Mouse (Mus musculus): Measurements from ENCODE around the gene Hdac7. TPM values are rescaled to one million over a fixed set of nuclear protein-coding genes. Genes with fewer than 3 reads are reported as not detected.

The Hdac7 gene
- polyA plus RNA-seq, 2 experiments = 4.7 to 8.6 TPM

DNA sequence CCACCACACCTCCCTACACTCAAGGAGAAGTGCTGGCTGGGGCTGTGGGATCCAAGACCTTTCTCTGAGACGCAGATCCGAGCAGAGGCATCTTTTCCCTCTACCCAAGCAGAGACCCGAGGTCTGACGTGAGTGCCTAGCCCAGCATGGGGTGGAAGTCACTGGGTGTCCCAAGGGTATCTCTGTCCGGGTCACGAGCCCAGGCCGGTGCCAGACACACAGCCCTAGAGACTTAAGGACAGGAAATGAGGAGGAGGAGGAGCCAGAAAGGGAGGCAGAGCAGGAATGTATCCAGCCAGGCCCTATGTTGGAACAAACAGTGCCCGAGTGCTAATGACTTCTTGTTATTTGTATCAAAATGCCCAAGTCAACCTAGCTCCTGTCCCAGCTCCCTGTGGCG, 81.6 kb downstream of the Hdac7 start:
- H3K27me3 ChIP-seq (ENCODE audit: control insufficient read depth, insufficient read depth, low read length) = peaks cover 21% of the 10 kb centered on the region
- no peak for TF ChIP-seq EP300 (IDR thresholded peaks at IDR 0.05; ENCODE audit: low read depth)
- TF ChIP-seq CTCF (IDR thresholded peaks at IDR 0.05; ENCODE audit: low read depth) = no peak
- no peak overlapping the region for H3K4me2 ChIP-seq (ENCODE audit: low read depth)
- no peak overlapping the region for H3K9ac ChIP-seq (replicated peaks)
- no peaks in the 10 kb centered on the region for H3K36me3 ChIP-seq (replicated peaks; ENCODE audit: control insufficient read depth, insufficient read depth, low read depth)
- H3K27ac ChIP-seq = no peak overlapping the region
- ATAC-seq (ENCODE audit: insufficient read depth) (no peak), DNase-seq (ENCODE audit: low read depth in 3 of 3, low spot score in 3 of 3) (no peak)
- H3K4me1 ChIP-seq (replicated peaks; ENCODE audit: control insufficient read depth in 2 of 2, insufficient read depth in 2 of 2, low read length in 1 of 2) = no peaks in the 10 kb centered on the region
- 58% methylated on average over 9 of the region's 9 CpGs for WGBS (ENCODE audit: insufficient replicate concordance)
- H3K9me3 ChIP-seq (ENCODE audit: control insufficient read depth, low read length) = no peaks in the 10 kb centered on the region
- H3K4me3 ChIP-seq (ENCODE audit: insufficient read depth in 1 of 2, low read depth in 2 of 2, low read length in 2 of 2) = no peak overlapping the region

DNA sequence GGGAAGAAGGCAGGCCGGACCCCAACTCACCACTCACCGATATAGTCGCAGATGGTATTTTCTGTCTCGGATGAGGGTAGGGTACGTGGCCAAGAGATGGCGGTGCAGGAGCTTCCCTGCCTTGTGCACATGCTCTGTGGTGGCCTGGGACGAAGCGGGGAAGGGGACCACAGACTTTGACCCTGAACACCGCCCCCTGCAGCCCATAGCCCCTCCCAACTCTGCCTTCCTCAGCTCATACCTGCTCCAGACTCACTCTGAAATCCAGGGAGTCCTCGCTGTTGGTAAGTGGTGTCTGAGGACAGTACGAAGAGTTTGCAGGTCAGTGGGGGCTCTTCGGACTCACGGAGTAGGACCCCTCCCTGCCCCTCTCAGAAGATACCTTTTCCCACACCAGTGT, 82.9 kb downstream of the Hdac7 start:
- Histone ChIP-seq H3K27ac (no peak overlapping the region), H3K4me3 (ENCODE audit: insufficient read depth in 1 of 2, low read depth in 2 of 2, low read length in 2 of 2) (no peak overlapping the region), H3K9ac (replicated peaks) (no peak overlapping the region), H3K9me3 (ENCODE audit: control insufficient read depth, low read length) (no peaks in the 10 kb centered on the region), H3K27me3 (ENCODE audit: control insufficient read depth, insufficient read depth, low read length) (peaks cover 8% of the 10 kb centered on the region), H3K4me1 (replicated peaks; ENCODE audit: control insufficient read depth in 2 of 2, insufficient read depth in 2 of 2, low read length in 1 of 2) (no peaks in the 10 kb centered on the region), H3K4me2 (ENCODE audit: low read depth) (no peak overlapping the region; the same call in 1 of the 2 replicates), H3K36me3 (replicated peaks; ENCODE audit: control insufficient read depth, insufficient read depth, low read depth) (no peaks in the 10 kb centered on the region)
- TF ChIP-seq CTCF (IDR thresholded peaks at IDR 0.05; ENCODE audit: low read depth) (0 out of 2 replicates have a peak, but pooled peaks have one; percentile 5), EP300 (IDR thresholded peaks at IDR 0.05; ENCODE audit: low read depth) (no peak)
- 65% methylated on average over 13 of the region's 13 CpGs for WGBS (ENCODE audit: insufficient replicate concordance)
- ATAC-seq (ENCODE audit: insufficient read depth) (no peak), DNase-seq (ENCODE audit: low read depth in 3 of 3, low spot score in 3 of 3) (no peak)

DNA sequence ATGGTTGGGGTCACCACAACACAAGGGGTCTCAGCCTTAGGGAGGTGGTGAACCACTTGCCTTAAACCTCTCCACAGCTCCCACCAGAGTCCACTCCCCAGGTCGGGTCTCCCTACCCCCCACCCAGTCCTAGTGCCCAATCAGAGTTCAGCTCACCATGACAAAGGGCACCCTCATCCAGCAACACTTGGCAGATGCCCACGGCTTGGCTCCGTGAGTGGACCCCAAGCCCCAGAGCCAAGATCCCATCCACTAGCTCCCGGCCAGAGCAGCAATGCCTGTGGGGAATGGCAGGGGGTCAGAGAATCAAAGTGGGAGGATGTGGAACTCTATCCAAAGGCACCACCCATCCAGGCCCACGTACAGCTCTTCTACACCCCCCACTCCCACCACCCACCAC, 83.3 kb downstream of the Hdac7 start:
- TF ChIP-seq CTCF (IDR thresholded peaks at IDR 0.05; ENCODE audit: low read depth) (no peak), EP300 (IDR thresholded peaks at IDR 0.05; ENCODE audit: low read depth) (no peak)
- ATAC-seq (ENCODE audit: insufficient read depth) = no peak
- WGBS (ENCODE audit: insufficient replicate concordance) = 64% methylated on average over 5 of the region's 5 CpGs
- peaks cover 4% of the 10 kb centered on the region; the same call in 1 of the 2 replicates for H3K27me3 ChIP-seq (ENCODE audit: control insufficient read depth, insufficient read depth, low read length)
- H3K4me3 ChIP-seq (ENCODE audit: insufficient read depth in 1 of 2, low read depth in 2 of 2, low read length in 2 of 2) = no peak overlapping the region
- DNase-seq (ENCODE audit: low read depth in 3 of 3, low spot score in 3 of 3) = no peak
- H3K36me3 ChIP-seq (replicated peaks; ENCODE audit: control insufficient read depth, insufficient read depth, low read depth) = no peaks in the 10 kb centered on the region
- H3K4me1 ChIP-seq (replicated peaks; ENCODE audit: control insufficient read depth in 2 of 2, insufficient read depth in 2 of 2, low read length in 1 of 2) = no peaks in the 10 kb centered on the region
- H3K27ac ChIP-seq = no peak overlapping the region
- no peaks in the 10 kb centered on the region for H3K9me3 ChIP-seq (ENCODE audit: control insufficient read depth, low read length)
- no peak overlapping the region; the same call in 1 of the 2 replicates for H3K4me2 ChIP-seq (ENCODE audit: low read depth)
- no peak overlapping the region for H3K9ac ChIP-seq (replicated peaks)

- no peak for DNase-seq (ENCODE audit: low read depth in 3 of 3, low spot score in 3 of 3)
- Histone ChIP-seq H3K27me3 (ENCODE audit: control insufficient read depth, insufficient read depth, low read length) (no peaks in the 10 kb centered on the region; the same call in 1 of the 2 replicates), H3K4me2 (ENCODE audit: low read depth) (no peak overlapping the region), H3K9me3 (ENCODE audit: control insufficient read depth, low read length) (no peaks in the 10 kb centered on the region), H3K27ac (no peak overlapping the region), H3K4me3 (ENCODE audit: insufficient read depth in 1 of 2, low read depth in 2 of 2, low read length in 2 of 2) (no peak overlapping the region), H3K36me3 (replicated peaks; ENCODE audit: control insufficient read depth, insufficient read depth, low read depth) (no peaks in the 10 kb centered on the region), H3K9ac (replicated peaks) (no peak overlapping the region), H3K4me1 (replicated peaks; ENCODE audit: control insufficient read depth in 2 of 2, insufficient read depth in 2 of 2, low read length in 1 of 2) (no peaks in the 10 kb centered on the region)
- ATAC-seq (ENCODE audit: insufficient read depth) = no peak
- TF ChIP-seq EP300 (IDR thresholded peaks at IDR 0.05; ENCODE audit: low read depth) (no peak), CTCF (IDR thresholded peaks at IDR 0.05; ENCODE audit: low read depth) (no peak)
- 55% methylated on average over 9 of the region's 9 CpGs for WGBS (ENCODE audit: insufficient replicate concordance)
Observed at GRCm38 (mm10) chr15:97760006-97760405, 84.3 kb downstream of the Hdac7 start.

DNA sequence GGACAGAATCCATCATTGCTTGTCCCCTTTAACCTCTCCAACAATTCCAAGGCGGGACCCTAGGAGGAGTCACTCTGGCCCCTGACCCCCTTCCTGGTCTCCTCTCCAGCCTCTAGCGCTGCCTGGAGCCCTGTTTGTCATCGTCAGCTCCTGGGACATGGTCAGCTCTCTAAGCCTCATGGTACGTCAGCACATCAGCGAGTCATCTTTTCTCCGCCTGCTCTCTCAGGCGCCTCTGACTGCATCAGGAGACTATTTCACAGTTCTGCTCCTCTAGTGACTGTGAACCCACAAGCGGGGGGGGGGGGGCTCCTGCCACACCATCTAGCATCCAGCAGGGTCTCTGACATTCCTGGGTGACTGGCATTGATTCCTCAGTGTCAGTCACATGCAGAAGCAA, 88.9 kb downstream of the Hdac7 start:
- Histone ChIP-seq H3K9me3 (ENCODE audit: control insufficient read depth, low read length) (no peaks in the 10 kb centered on the region), H3K4me1 (replicated peaks; ENCODE audit: control insufficient read depth in 2 of 2, insufficient read depth in 2 of 2, low read length in 1 of 2) (no peaks in the 10 kb centered on the region), H3K4me2 (ENCODE audit: low read depth) (no peak overlapping the region), H3K36me3 (replicated peaks; ENCODE audit: control insufficient read depth, insufficient read depth, low read depth) (no peaks in the 10 kb centered on the region), H3K27ac (no peak overlapping the region), H3K27me3 (ENCODE audit: control insufficient read depth, insufficient read depth, low read length) (no peaks in the 10 kb centered on the region), H3K4me3 (ENCODE audit: insufficient read depth in 1 of 2, low read depth in 2 of 2, low read length in 2 of 2) (no peak overlapping the region), H3K9ac (replicated peaks) (no peak overlapping the region)
- WGBS (ENCODE audit: insufficient replicate concordance) = 60% methylated on average over 8 of the region's 8 CpGs
- DNase-seq (ENCODE audit: low read depth in 3 of 3, low spot score in 3 of 3) = no peak
- TF ChIP-seq CTCF (IDR thresholded peaks at IDR 0.05; ENCODE audit: low read depth) (no peak), EP300 (IDR thresholded peaks at IDR 0.05; ENCODE audit: low read depth) (no peak)
- no peak for ATAC-seq (ENCODE audit: insufficient read depth)

Measured in liver, embryonic 14.5 days (tissue).